Mouse (Mus musculus) lung, adult 2 months (tissue): ENCODE measurements around the gene Tmem233.

Experiments used
- CTCF ChIP-seq: fragments of 200-500 bp; IDR thresholded peaks from 2 replicates; pipeline ENCODE4 v1.5.1; 2011; ENCODE audit warnings: mild to moderate bottlenecking, low read length, control low read depth; ENCODE audit not compliant: insufficient read depth
- POLR2A ChIP-seq: fragments of 200-500 bp; IDR thresholded peaks from 2 replicates; pipeline ENCODE4 v1.6.1; 2011; ENCODE audit warnings: low read depth, mild to moderate bottlenecking, control low read depth, low read length, borderline replicate concordance; ENCODE audit errors: extremely low read depth

GRCm38 (mm10) chr5:116011700-116012099 lies 71.3 kb downstream of the Tmem233 start:
- TF ChIP-seq CTCF: no peak
- TF ChIP-seq POLR2A: no peak
